Mouse (Mus musculus): ENCODE results near the gene Dnm2. TPM values are rescaled to one million over a fixed set of nuclear protein-coding genes. Genes with fewer than 3 reads are reported as not detected.

Dnm2 gene
- polyA plus RNA-seq, 1 experiment: 174 TPM

DNA sequence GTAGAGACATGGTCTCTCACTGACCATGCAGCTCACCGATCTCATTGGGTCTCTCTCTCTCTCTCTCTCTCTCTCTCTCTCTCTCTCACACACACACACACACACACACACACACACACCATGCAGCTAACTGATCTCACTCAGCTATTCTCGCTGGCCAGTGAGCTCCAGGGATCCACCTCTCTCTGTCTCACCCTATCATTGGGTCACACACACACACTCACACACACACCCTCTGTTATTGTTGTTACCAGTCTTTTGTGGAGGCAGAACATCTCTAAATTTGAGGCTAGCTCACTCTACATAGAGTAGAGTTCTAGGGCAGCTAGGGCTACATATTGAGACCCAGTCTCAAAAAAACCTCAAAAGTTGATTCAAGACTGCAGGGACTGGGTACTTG lies 1.8 kb downstream of the Dnm2 start:
- TF ChIP-seq POLR2A (IDR thresholded peaks at IDR 0.05; ENCODE audit: borderline replicate concordance, extremely low read depth, low read depth, low read length) (no peak), CTCF (IDR thresholded peaks at IDR 0.05; ENCODE audit: insufficient read depth, low read length) (no peak)
- Histone ChIP-seq H3K4me1 (ENCODE audit: control insufficient read depth, insufficient read depth, low read length) (peaks cover 25% of the 10 kb centered on the region), H3K4me3 (replicated peaks; ENCODE audit: extremely low read depth, low read depth, low read length) (no peak overlapping the region)
- WGBS: 48% methylated on average over 2 of the region's 2 CpGs
- no peak for DNase-seq

DNA sequence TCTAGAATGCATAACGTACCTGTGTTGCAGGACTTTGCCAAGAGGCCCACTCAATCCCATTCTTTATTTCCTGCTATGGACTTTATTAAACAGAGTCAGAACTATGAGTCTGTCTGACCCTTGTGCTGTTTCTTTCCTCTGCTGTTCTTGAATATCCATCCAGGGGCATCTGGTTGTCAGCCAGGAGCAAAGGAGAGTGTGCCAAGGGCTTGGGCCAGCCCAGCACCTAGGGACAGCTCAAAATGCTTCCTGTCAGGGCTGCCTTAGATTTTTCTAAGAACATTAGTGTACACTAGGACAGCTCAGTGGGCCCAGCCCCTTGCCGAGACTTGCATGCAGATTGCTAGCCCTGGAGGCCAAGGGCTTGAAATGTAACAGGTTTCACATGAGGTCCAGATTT lies 3.1 kb downstream of the Dnm2 start:
- H3K4me1 ChIP-seq (ENCODE audit: control insufficient read depth, insufficient read depth, low read length): peaks cover 25% of the 10 kb centered on the region
- TF ChIP-seq POLR2A (IDR thresholded peaks at IDR 0.05; ENCODE audit: borderline replicate concordance, extremely low read depth, low read depth, low read length) (no peak), CTCF (IDR thresholded peaks at IDR 0.05; ENCODE audit: insufficient read depth, low read length) (no peak)
- WGBS: 31% methylated on average over 2 of the region's 2 CpGs
- no peak overlapping the region for H3K4me3 ChIP-seq (replicated peaks; ENCODE audit: extremely low read depth, low read depth, low read length)
- DNase-seq: no peak

DNA sequence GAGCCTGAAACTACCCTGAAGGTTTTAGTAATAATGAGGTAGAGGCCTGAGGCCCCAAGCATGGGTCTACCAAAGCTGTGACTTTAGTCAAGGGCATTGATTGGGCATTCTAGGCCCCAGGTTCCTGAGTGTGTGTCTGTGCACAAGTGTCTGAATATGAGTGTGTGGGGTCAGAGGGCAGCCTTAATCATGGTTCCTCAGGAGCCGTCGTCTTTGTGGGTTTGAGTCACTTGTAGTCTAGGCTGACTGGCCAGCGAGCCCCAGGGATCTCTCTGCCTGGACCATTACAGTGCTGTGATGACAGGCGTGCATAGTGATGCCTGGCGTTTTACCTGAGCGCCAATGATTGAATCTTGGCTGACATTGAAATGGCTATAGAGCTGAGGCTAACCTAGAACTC lies 3.5 kb downstream of the Dnm2 start:
- Histone ChIP-seq H3K4me1 (ENCODE audit: control insufficient read depth, insufficient read depth, low read length) (peaks cover 25% of the 10 kb centered on the region), H3K4me3 (replicated peaks; ENCODE audit: extremely low read depth, low read depth, low read length) (no peak overlapping the region)
- DNase-seq: no peak
- TF ChIP-seq POLR2A (IDR thresholded peaks at IDR 0.05; ENCODE audit: borderline replicate concordance, extremely low read depth, low read depth, low read length) (no peak), CTCF (IDR thresholded peaks at IDR 0.05; ENCODE audit: insufficient read depth, low read length) (no peak)
- 76% methylated on average over 6 of the region's 6 CpGs for WGBS

DNA sequence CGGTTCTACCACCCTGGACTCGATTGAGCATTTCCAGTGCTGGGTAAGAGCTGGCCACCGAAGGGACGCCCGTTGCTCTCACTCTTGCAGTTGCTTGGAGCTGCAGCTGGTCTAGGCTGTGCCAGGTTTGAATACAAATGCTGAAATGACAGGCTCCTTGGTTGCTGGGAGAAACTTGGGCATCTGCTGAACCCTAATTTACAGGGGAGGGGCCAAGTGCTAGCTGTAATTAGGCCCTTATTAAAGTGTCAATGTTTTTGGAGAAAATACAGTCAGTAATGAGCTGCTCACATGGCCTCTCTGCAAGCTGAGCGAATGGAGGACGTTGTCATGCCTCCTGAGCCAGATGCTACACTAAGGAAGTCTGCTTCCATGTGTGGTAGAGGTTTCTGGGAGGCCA lies 6.0 kb downstream of the Dnm2 start:
- Histone ChIP-seq H3K4me1 (ENCODE audit: control insufficient read depth, insufficient read depth, low read length) (peaks cover 38% of the 10 kb centered on the region), H3K4me3 (replicated peaks; ENCODE audit: extremely low read depth, low read depth, low read length) (no peak overlapping the region)
- TF ChIP-seq CTCF (IDR thresholded peaks at IDR 0.05; ENCODE audit: insufficient read depth, low read length): no peak
- no peak for TF ChIP-seq POLR2A (IDR thresholded peaks at IDR 0.05; ENCODE audit: borderline replicate concordance, extremely low read depth, low read depth, low read length)
- 69% methylated on average over 7 of the region's 7 CpGs for WGBS
- no peak for DNase-seq

DNA sequence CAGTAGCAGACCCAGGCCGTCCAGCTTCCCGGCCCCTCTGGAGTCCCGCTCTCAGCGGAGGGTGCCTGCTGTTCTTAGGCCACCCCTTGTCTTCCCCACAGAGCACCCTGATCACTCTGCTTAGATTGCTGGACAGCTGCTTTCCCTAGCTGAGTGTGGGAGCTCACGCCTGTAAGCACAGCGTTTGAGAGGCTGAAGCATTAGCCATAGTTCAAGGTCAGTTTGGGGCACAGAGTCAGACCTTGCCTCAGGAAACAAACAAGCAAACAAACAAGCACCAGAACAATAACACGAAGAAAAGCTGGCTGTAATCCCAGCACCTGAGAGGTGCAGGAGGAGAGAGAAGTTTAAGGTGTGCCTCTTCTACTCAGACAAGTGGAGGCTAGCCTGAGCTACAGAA lies 7.4 kb downstream of the Dnm2 start:
- WGBS: 77% methylated on average over 7 of the region's 7 CpGs
- Histone ChIP-seq H3K4me3 (replicated peaks; ENCODE audit: extremely low read depth, low read depth, low read length) (no peak overlapping the region), H3K4me1 (ENCODE audit: control insufficient read depth, insufficient read depth, low read length) (peaks cover 48% of the 10 kb centered on the region)
- DNase-seq: no peak
- TF ChIP-seq POLR2A (IDR thresholded peaks at IDR 0.05; ENCODE audit: borderline replicate concordance, extremely low read depth, low read depth, low read length) (no peak), CTCF (IDR thresholded peaks at IDR 0.05; ENCODE audit: insufficient read depth, low read length) (no peak)

DNA sequence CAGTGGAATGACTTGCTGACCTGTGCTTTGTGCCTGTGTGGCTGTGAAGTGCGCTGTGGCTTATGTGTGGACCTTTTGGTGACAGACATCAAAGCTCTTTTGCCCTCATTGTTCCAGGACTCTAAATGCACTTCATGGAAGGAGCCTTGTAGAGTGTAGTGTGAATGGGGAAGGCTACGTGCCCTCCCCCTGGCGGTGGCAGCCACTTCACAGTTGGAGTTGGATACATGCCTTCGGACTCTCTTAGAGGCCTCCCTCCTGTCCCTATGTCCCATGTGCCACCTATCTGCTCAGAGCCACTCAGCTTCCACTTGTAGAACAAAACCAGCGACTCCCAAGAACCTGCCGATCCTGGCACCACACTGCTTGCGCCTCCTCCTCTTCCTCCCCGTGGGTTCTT lies 9.1 kb downstream of the Dnm2 start:
- peak; percentile 50 for DNase-seq
- peaks cover 44% of the 10 kb centered on the region for H3K4me1 ChIP-seq (ENCODE audit: control insufficient read depth, insufficient read depth, low read length)
- H3K4me3 ChIP-seq (replicated peaks; ENCODE audit: extremely low read depth, low read depth, low read length): no peak overlapping the region
- TF ChIP-seq CTCF (IDR thresholded peaks at IDR 0.05; ENCODE audit: insufficient read depth, low read length): peak; percentile 17; the same call in 1 of the 2 replicates
- TF ChIP-seq POLR2A (IDR thresholded peaks at IDR 0.05; ENCODE audit: borderline replicate concordance, extremely low read depth, low read depth, low read length): no peak
- 58% methylated on average over 8 of the region's 8 CpGs for WGBS

DNA sequence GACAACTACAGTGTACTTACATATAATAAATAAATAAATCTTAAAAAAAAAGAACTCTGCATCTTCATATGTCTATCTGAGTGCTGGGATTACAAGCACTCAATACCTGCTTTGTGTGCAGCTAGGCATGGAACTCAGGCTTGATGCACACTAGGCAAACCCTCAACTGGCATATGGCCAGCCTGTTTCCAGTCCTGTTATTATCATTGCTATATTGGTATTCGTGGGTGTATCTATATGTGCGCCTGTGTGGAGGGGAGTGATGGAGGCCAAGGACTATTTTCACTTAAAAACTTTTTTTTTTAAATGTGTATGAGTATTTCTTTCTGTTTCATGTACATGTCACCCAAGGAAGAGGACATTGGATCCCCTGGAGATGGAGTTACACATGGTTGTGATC lies 9.7 kb downstream of the Dnm2 start:
- WGBS: 63% methylated on average over 2 of the region's 2 CpGs
- no peak for DNase-seq
- Histone ChIP-seq H3K4me3 (replicated peaks; ENCODE audit: extremely low read depth, low read depth, low read length) (no peak overlapping the region), H3K4me1 (ENCODE audit: control insufficient read depth, insufficient read depth, low read length) (peaks cover 42% of the 10 kb centered on the region)
- TF ChIP-seq CTCF (IDR thresholded peaks at IDR 0.05; ENCODE audit: insufficient read depth, low read length) (no peak), POLR2A (IDR thresholded peaks at IDR 0.05; ENCODE audit: borderline replicate concordance, extremely low read depth, low read depth, low read length) (no peak)

DNA sequence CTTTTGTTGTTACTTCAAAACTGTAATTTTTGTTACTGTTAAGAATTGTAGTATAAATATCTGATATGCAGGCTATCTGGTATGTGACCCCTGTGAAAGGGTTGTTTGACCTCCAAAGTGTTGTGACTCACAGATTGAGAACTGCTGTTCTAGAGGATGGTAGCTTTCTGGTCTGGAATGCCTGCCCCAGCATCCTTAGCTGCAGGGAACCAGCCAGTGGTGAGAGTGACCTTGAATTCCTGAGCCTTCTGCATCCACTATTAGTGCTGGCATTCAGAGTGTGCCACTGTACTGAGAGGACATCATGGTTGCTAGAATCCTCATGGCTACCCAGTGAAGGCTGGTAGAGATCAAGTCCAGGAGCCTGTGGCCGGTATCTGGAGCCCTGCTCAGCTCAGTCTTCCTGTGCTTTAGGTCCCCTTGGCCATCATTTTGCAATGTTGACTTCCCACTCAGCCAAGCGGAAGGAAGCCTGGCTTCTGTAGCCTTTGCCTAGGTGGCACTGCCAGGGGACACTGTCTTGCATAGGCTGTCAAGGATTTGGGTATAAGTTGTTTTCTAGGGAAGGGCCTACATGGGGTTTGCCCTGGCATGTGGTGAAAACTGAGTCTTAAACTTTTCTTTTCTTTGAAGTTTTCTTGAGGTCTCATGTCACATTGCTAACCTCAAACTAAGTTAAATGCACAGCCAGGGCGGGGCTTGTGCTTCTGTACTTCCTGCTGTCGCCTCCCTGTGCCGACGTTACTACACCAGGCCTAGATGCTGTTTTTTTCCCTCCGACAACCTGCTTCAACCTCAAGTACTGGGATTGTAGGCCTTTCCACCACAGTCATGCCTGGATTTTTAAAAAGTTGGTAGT lies 11.3 kb downstream of the Dnm2 start:
- no peak for TF ChIP-seq CTCF (IDR thresholded peaks at IDR 0.05; ENCODE audit: insufficient read depth, low read length)
- TF ChIP-seq POLR2A (IDR thresholded peaks at IDR 0.05; ENCODE audit: borderline replicate concordance, extremely low read depth, low read depth, low read length): no peak
- Histone ChIP-seq H3K4me1 (ENCODE audit: control insufficient read depth, insufficient read depth, low read length) (peaks cover 39% of the 10 kb centered on the region), H3K4me3 (replicated peaks; ENCODE audit: extremely low read depth, low read depth, low read length) (no peak overlapping the region)
- DNase-seq: peak; percentile 35
- WGBS: 33% methylated on average over 7 of the region's 7 CpGs

DNA sequence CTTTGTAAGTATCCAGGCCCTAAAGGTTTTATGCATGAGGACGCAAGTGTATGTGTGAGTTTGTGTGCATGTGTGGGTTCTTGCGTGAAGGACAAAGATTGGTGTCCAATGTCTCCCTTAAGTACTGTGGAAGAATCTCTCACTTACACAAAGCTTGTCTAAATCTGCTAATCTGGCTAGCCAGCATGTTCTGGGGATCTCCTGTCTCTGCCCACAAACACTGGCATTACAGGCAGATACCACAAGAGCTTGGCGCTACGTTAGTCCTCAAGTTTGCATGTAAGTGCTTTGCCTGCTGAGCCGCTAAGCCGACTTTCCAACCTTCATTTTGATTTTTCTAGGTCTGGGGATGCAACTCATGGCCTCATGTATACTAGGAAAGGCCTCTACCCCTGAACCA lies 12.9 kb downstream of the Dnm2 start:
- H3K4me3 ChIP-seq (replicated peaks; ENCODE audit: extremely low read depth, low read depth, low read length): no peak overlapping the region
- H3K4me1 ChIP-seq (ENCODE audit: control insufficient read depth, insufficient read depth, low read length): peaks cover 38% of the 10 kb centered on the region
- no peak for TF ChIP-seq POLR2A (IDR thresholded peaks at IDR 0.05; ENCODE audit: borderline replicate concordance, extremely low read depth, low read depth, low read length)
- TF ChIP-seq CTCF (IDR thresholded peaks at IDR 0.05; ENCODE audit: insufficient read depth, low read length): no peak
- 90% methylated on average over 6 of the region's 6 CpGs for WGBS
- no peak for DNase-seq

DNA sequence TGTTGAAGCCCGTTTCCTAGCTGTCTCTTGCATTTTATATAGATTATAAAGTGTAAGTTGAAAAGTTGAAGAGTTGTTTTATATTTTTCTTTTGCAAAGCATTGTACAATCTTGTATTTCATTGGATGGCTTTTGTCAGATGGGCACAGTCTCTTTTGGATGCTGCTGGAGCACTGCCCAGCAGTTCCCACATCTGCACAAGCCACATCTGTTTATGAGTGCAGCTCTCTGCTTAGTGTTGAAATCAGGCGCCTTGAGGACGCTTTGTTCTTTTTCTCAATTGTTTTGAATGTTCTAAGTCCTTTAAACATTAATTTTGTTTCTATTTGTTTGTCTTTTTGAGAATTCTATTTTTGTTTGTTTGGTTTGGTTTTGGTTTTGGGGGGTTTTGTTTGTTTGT lies 13.5 kb downstream of the Dnm2 start:
- peaks cover 38% of the 10 kb centered on the region for H3K4me1 ChIP-seq (ENCODE audit: control insufficient read depth, insufficient read depth, low read length)
- no peak for TF ChIP-seq POLR2A (IDR thresholded peaks at IDR 0.05; ENCODE audit: borderline replicate concordance, extremely low read depth, low read depth, low read length)
- TF ChIP-seq CTCF (IDR thresholded peaks at IDR 0.05; ENCODE audit: insufficient read depth, low read length): no peak
- 41% methylated on average over 3 of the region's 3 CpGs for WGBS
- H3K4me3 ChIP-seq (replicated peaks; ENCODE audit: extremely low read depth, low read depth, low read length): no peak overlapping the region
- DNase-seq: no peak

All from lung, adult 2 months (tissue).